ENCODE assay signal across 8 mouse cellular contexts in the genomic region with DNA sequence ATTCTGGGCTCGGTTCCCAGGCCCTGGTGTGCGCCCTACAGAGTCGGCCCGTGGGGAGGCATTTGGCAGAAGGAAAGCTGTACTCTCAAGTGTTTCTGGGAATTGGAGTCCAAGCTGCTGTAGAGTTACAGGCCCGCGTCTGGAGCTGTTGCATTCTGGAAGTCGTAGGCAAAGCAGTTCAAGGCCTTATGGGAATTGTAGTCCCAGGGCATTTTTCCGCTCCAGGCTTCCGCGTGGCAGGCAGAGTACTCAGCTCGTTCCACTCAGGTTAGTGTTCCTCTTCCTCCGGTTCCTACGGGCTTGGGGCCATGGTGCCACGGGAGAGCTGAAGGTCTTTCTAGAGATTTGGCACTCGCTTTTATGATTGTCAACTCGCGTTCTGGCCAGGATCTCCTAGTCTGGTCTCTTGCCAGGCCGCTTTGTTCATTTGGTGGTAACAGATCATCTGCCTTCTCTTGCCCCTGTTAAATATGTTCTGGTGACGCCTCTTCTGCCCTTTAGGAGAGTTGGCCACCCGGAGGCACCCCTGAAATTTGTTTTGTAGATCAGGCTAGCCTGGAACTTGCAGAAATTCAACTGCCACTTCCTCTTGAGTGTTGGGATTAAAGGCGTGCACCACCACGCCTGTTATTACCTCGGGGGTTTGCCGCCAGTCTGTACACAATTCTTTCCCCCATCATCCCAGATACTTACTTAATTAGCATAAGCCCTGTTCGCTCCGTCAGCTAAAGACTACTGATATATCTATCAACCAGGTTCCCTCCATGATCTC. TPM values are rescaled to one million over a fixed set of nuclear protein-coding genes. Genes with fewer than 3 reads are reported as not detected.
DNase-seq lines count a peak whose midpoint lies in the region; ATAC-seq and TF ChIP-seq lines count a peak whose summit lies in the region.

TSS of gene Ctu1 (plus strand) at position 208 of the 772 bp plus-strand sequence.

- H3K27ac ChIP-seq in cortical plate, adult 2 months (ENCODE audit: insufficient read depth, low read length), result no peak within 1 kb of the TSS

- TF ChIP-seq POLR2A in cortical plate, adult 2 months (IDR thresholded peaks at IDR 0.05; ENCODE audit: extremely low read depth, insufficient read depth, low read length), result peak; percentile 74

- peak; percentile 93 to 95 for DNase-seq in gastrocnemius, adult 8-10 months (ENCODE audit: low spot score in 2 of 2)
- peak; percentile 49 for DNase-seq in hindlimb bud, embryonic 11.5 days (ENCODE audit: extremely low spot score, low read depth, low spot score)
- DNase-seq in left cerebral cortex, adult 8-10 months (ENCODE audit: low spot score in 2 of 2), result peak; percentile 73 to 95
- peak; percentile 95 to 98 for DNase-seq in right cerebral cortex, postnatal 10 days (ENCODE audit: low spot score in 2 of 2)
- DNase-seq in urinary bladder, postnatal 25 days (ENCODE audit: low spot score), result peak; percentile 73

- H3K27me3 ChIP-seq in megakaryocyte, embryonic 14.5 days (replicated peaks), result no peaks in the 10 kb centered on the region

- H3K4me3 ChIP-seq in cortical plate, adult 2 months (ENCODE audit: insufficient read depth, low read length), result peak within 1 kb of the TSS; percentile 44
- peak within 1 kb of the TSS; percentile 95 for H3K4me3 ChIP-seq in megakaryocyte, embryonic 14.5 days (replicated peaks)

- peaks cover 32% of the 10 kb centered on the region for H3K36me3 ChIP-seq in megakaryocyte, embryonic 14.5 days (replicated peaks; ENCODE audit: low read length)

- ATAC-seq in activated CD4-positive, CD25-positive, alpha-beta regulatory T cell, adult 4 months, result peak; percentile 98

- H3K9me3 ChIP-seq in megakaryocyte, embryonic 14.5 days, result peaks cover 18% of the 10 kb centered on the region

- 0 out of 2 replicates have a peak, but pooled peaks cover 2% of the 10 kb centered on the region for H3K4me1 ChIP-seq in cortical plate, adult 2 months (ENCODE audit: control insufficient read depth, insufficient read depth, low read length)
- H3K4me1 ChIP-seq in megakaryocyte, embryonic 14.5 days, result peaks cover 25% of the 10 kb centered on the region

- no peak for TF ChIP-seq CTCF in cortical plate, adult 2 months (IDR thresholded peaks at IDR 0.05; ENCODE audit: extremely low read depth, insufficient read depth, low read length)

RNA-seq across cellular contexts. Expression of gene Ctu1, which starts in this region (rescaled TPM):
- 1 to 10 TPM; 1.2 to 1.3 TPM for polyA plus RNA-seq in activated CD4-positive, CD25-positive, alpha-beta regulatory T cell, adult 4 months (2017; shearing (Covaris generic))
- polyA plus RNA-seq in cortical plate, adult 2 months (2012; rRNA removed), result 8.1 and 8.6 TPM in 2 replicates
- total RNA-seq in gastrocnemius, adult 8-10 months (2022), result 1 to 10 TPM; 2.1 to 3.2 (median 2.6) TPM
- 1 to 10 TPM; 7.9 to 9.9 (median 9.3) TPM for total RNA-seq in left cerebral cortex, adult 8-10 months (2022)
- 6.6 and 15.5 TPM in 2 replicates for polyA plus RNA-seq in megakaryocyte, embryonic 14.5 days (2012; ENCODE audit: insufficient read depth, low replicate concordance)
